Mouse (Mus musculus) bone marrow, adult 2 months (tissue): Measurements from ENCODE around the gene Smim1.

ENCODE experiments used
- CTCF ChIP-seq: fragments of 200-500 bp; IDR thresholded peaks from 2 replicates; pipeline ENCODE4 v1.5.1; 2011; ENCODE audit warnings: low read length, control low read depth; ENCODE audit not compliant: control insufficient read depth, insufficient read depth
- POLR2A ChIP-seq: fragments of 200-500 bp; IDR thresholded peaks from 2 replicates; pipeline ENCODE4 v1.6.1; 2011; ENCODE audit warnings: low read depth, mild to moderate bottlenecking, control low read depth, low read length, borderline replicate concordance; ENCODE audit not compliant: control insufficient read depth

DNA sequence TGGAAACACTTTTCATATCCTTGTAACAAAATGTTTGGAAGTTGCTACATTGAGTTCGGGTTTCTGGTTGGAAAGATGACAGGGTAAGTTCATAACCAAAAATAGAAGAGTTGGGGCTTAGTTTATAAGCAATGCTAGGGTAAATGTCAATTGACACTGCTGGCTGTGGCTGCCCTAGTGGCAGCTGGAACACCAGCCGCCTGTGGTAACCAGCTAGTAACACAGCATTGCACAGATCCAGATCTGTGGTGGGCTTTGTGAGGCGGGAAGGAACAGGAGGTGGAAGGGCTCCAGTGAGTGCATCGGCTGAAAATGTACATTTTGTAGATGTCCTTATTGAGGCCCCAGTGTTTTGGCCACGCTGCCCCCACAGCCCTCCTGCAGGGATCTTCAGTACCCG is 50.3 kb downstream of the Smim1 start:
- TF ChIP-seq CTCF (no peak), POLR2A (no peak)
